Mouse (Mus musculus): Measurements from ENCODE around the gene Sirt4.

- TF ChIP-seq POLR2A (IDR thresholded peaks at IDR 0.05; ENCODE audit: control insufficient read depth, low read depth, low read length) (no peak), CTCF (IDR thresholded peaks at IDR 0.05; ENCODE audit: control insufficient read depth, insufficient read depth, insufficient replicate concordance, low read depth, low read length) (no peak)
Observed at GRCm38 (mm10) chr5:115503035-115503434, 18.5 kb upstream of the Sirt4 start.

Data from testis, adult 2 months (tissue).